In genomic region chr15:3231004-3231403, GRCm38 (mm10) we compare ENCODE assay signal across 19 mouse cellular contexts.
"Had no signal": no experiment of that assay in that cellular context is flagged by ENCODE, and none has a peak within 500 bp of the region (broad histone marks: within the 10 kb centered on the region; RNA-seq: fewer than 3 reads in every experiment).

No protein-coding gene starts in this region.

- H3K4me2 ChIP-seq: hindbrain, embryonic 15.5 days; limb, embryonic 13.5 days; midbrain, embryonic 11.5 days; midbrain, embryonic 15.5 days; neural tube, embryonic 12.5 days; stomach, embryonic 15.5 days had no signal

- H3K4me1 ChIP-seq: midbrain, embryonic 15.5 days; stomach, embryonic 15.5 days had no signal

- H3K9ac ChIP-seq: hindbrain, embryonic 15.5 days; limb, embryonic 13.5 days; midbrain, embryonic 15.5 days; neural tube, embryonic 12.5 days; stomach, embryonic 15.5 days had no signal

- H3K27ac ChIP-seq: hindbrain, embryonic 15.5 days; kidney, postnatal 0 days; limb, embryonic 13.5 days; midbrain, embryonic 15.5 days; neural tube, embryonic 12.5 days had no signal

- H3K9me3 ChIP-seq: hindbrain, embryonic 15.5 days; limb, embryonic 13.5 days; megakaryocyte, embryonic 14.5 days; midbrain, embryonic 15.5 days; neural tube, embryonic 12.5 days; stomach, embryonic 15.5 days had no signal

- ATAC-seq: lung, postnatal 0 days; midbrain, embryonic 15.5 days had no signal

- DNase-seq: kidney, adult 11 months; kidney, adult 9 months; kidney, postnatal 36 days; left cerebral cortex, postnatal 4 days; lung, adult 2 months; lung, postnatal 36 days; retina, postnatal 1 day; right cerebral cortex, postnatal 4 days; spleen, adult 18-20 months; thymus, postnatal 4 days had no signal

- H3K27me3 ChIP-seq: hindbrain, embryonic 15.5 days; limb, embryonic 13.5 days; megakaryocyte, embryonic 14.5 days; midbrain, embryonic 15.5 days; neural tube, embryonic 12.5 days; stomach, embryonic 15.5 days had no signal

- H3K36me3 ChIP-seq: hindbrain, embryonic 15.5 days; limb, embryonic 13.5 days; midbrain, embryonic 15.5 days; neural tube, embryonic 12.5 days; stomach, embryonic 15.5 days had no signal

- H3K4me3 ChIP-seq: hindbrain, embryonic 15.5 days; limb, embryonic 13.5 days; megakaryocyte, embryonic 14.5 days; midbrain, embryonic 15.5 days; neural tube, embryonic 12.5 days; stomach, embryonic 15.5 days had no signal
